Mouse (Mus musculus) ovary, postnatal 14 days (tissue): ENCODE data around the gene Naa35.

Experiments
- DNase-seq: peaks from one replicate; pipeline ENCODE4 v3.0.0; 2022; ENCODE audit warnings: low spot score

Gene Naa35

DNA sequence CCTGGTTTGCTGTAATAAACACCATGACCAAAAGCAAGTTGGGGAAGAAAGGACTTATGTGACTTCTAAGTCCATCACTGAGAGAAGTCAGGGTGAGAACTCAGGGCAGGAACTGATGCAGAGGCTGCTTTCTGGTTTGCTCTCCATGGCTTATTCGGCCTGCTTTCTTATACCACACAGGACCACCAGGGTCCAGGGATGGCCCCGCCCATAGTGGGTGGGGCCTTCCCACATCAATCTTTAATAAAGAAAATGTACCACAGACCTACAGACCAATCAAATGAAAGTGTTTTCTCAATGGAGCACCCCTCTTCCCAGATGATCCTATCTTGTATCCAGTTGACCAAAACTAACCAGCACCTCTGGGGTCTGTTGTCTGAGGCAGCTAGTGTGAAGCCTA lies 86.5 kb downstream of the Naa35 start:
- DNase-seq = no peak

DNA sequence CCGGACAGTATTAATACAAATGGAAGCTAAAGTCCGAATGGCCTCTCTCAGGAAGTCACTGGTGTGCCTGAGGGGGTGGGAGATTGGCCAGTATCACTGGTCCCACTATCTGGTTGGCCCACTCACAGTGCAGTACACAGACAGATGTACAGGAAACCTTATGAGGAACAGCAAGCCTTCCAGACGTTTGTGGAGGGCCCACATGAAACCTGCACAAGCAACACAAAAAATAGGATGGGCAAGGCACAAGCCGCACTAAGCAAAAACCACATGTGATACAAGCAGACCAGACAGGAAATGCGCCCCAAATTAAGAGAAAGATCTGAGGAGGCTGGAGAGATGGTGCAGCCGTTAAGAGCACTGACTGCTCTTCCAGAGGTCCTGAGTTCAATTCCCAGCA lies 87.2 kb downstream of the Naa35 start:
- DNase-seq = no peak

DNA sequence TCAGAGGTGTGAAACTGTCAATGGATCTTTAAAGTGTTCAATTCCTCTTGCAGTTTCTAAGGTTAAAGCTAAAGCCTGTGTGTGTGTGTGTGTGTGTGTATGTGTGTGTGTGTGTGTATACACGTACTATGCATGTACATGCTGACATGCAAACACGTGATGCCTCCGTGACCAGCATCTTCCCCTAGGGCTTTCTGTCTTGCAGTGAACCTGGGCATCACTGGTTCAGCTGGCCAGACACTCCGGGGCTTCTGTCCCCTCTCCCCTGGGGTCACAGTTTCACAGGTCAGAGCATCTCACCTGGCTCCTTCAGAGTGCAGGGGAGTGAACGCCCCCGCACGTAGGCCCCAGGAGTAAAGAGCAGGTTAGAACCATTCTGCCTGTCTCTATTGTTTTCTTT lies 88.5 kb downstream of the Naa35 start:
- DNase-seq = no peak

DNA sequence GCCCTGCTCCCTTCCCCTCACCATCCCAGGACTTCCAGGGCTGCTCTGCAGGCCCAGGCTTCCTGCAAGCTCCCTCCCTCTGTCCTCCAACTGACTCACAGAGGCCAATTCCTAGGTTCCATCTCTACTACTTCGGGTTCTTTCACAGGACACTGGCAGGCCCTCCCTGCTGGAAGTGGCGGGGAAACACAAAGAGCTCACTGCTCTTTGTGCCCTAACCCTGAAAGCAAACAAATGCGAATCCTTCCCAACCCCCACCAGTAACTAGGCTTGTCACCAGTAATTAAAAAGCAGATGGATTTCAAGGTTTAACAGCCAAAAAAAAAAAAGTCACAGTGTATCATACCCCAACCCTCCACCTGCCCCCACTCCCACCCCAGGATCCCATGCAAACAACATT lies 89.2 kb downstream of the Naa35 start:
- DNase-seq = no peak

DNA sequence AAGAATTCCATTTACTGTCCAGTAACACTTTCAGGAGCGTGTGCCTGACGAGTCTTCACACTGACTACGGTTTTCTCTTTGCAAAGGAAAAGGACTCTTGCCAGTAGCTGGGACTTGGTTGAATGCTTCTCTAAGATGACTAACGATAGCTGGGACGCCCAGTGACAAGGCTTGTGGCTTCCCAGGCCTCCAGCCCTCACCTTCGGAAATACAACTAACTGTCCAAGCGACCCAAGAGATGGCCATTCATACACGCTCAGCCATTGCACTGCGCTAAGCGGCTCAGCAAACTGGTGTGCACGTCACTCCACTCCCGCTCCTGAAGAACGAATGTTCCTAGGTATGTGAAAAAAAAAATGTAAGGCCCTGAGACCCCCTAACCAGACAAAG lies 89.7 kb downstream of the Naa35 start:
- DNase-seq = no peak

DNA sequence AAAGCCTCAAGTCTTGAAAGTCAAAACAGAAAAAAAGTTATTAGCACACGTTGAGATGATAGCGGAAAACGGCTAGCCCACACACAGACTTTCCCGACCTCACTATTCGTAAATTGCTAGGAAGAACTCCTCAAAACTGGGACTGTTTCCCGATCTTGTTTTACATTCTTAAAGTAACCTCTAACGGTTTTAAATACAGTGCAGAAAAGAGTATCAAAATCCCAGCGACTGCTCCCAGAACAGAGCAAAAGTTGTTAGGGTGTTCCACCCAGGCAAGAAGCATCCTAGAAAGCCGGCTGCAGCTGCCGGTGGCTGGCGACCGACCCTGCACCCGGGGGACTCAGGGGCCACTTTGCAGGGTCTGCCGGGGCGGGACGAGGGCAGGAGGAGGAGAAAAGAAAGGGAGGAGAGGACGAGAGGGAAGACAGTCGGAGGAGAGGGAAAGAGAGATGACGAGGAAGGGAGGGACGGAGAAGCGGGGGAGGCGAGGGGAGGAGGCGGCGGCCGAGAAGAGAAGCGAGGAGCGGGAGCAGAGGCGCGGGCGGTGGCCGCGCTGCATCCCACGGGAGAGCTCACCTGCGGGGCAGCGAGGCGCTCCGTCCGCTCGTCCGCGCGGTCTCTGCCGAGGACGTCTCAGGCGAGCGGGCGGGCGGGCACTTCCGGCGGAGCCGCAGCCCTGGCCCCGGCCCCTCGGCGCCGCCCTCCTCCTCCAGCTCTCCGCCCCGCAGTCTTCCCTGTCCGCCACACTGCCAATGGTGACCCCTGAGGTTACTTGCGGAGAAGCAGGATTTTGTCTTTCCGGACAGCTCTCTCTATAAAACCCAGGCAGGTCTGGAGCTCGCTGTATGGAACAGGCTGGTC lies 90.3 kb downstream of the Naa35 start, which contains the start of gene Golm1:
Gene Golm1, minus strand, starts transcription at position 661 of the 861 bp plus-strand sequence.
- peak; percentile 37 for DNase-seq

DNA sequence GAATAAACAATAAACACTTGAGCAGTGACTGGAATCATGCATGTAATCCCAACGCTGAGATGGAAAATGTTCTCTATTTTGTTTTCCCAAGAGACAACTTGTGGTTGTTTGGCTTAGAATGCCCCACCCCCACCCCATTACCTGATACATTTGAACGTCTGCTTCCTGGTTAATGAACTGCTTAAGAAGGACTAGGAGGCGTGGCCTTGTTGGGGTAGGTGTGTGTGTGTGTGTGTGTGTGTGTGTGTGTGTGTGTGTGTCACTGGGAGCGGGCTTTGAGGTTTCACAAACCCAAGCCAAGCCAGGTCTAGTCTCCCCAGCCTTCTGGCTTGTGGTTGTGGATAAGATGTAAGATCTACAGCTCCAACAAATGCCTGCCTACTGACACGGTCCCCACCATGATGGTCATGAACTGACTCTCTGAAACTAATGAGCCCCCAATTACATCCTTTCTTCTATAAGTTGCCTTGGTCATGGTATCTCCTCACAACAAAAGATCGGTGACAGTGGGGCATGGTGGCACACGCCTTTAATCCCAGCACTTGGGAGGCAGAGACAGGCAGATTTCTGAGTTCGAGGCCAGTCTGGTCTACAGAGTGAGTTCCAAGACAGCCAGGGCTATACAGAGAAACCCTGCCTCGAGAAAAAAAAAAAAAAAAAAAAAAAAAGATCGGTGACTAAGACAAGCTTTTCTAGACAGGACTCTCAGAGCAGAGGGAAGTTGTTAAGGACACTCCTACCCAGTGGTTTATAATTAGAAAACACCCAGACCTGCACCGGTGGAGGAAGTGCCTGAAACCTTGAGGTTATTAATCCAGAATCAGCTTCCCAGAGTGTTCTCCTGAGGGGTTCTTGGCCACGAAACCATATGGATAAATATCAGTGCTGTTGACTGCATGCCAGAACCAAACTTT lies 91.5 kb downstream of the Naa35 start:
- no peak for DNase-seq

DNA sequence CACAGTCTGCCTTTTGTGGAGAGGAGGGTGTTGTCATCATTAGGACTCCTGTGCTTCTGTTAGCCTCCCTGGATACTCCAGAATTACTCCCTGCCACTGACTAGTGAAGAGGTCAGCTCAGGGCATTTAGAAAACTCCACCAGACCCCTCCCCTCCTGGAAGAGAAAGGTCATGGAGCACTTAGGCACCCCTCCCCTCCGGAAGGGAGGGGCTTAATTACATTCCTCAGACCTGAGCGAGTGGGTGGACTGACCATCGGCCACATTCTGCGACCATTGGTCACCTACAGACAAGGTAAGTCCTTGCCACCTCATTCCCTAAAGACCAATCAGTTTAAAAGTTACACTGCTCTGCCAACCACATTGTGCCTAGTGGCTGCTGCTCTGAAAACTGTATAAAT lies 94.2 kb downstream of the Naa35 start:
- no peak for DNase-seq

DNA sequence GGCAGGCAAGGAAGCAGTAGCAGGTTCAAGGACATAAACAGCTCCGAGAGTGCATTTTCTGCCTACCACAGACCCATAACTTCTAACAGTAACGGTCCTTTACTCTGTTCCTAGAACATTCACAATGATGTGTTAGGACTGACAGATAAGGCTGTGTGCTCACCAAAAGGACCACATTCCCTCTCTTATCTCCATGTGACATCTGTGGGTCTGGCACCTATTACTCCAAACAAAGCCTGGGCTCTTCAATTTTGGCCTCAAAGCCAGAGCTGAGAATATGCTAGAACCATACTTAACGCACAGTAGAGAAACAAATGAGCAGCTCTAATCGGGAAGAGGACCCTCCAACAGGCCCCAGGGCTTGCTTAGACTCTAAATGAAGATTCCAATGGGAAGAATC lies 94.8 kb downstream of the Naa35 start:
- no peak for DNase-seq

DNA sequence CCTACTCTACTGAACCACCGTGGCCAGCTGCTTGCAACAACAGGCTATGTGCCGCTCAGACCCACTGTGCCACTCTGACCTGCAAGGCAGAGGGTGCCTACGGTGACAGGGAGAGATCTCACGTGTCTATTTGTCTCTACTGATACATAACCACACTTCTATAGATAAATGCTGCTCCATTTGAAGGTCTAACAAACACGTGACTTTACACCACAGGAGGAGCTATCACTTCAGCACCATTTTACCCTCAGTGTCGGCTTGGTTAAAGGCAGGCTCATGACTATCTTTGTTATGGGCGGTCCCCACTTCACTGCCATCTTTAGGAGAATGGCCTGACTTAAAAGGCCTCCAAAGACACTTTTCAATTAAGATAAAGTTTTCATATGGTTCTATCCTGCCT lies 97.6 kb downstream of the Naa35 start:
- no peak for DNase-seq

DNA sequence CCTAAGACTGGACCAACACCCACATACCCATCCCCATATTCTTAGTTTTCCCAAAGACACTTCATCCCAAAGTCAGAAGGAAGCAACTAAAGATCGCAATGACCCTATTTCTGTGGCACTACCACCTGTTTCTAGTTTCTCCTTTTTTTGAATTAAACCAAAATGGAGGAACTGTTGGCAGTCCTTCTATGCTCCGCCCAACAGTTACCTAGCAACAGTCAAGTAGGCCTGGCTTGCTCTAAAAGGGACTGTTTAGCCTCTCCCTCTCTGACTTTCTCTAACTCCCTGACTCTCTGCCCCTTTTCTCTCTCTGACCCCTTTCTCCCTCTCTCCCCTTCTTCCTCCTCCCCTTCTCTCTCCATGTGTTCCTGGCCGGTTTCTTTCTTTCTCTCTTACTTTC lies 100.2 kb downstream of the Naa35 start:
- no peak for DNase-seq
